Mouse (Mus musculus): ENCODE data around the gene Gm2042. TPM values are rescaled to one million over a fixed set of nuclear protein-coding genes. Genes with fewer than 3 reads are reported as not detected.
"Not testable (repeated sequence)": the region's sequence is repeated elsewhere in the genome, so short reads cannot be mapped to it uniquely, and the experiment has no call there.

Gene Gm2042
- not detected for total RNA-seq (2021)
- long read RNA-seq = 0 reads

DNA sequence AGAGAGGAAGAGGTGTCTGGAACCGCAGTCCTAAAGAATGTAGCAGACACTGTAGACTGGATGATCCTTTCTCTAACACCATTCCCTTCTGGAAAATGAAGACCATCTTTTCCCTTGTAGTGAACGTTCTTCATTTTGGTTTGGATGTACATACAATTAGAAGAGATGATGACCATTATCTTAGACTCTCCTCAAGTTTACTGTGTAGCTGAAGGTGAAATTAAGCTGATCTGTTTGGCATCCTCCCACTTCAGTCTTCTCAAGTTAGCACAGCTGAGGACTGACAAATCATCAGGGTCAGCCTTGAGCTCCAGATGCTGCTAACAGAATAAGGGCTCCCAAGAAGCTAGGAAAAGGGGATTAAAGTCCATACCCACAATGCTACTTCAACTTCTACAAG is at the start of gene Gm2042:
Gene Gm2042 (plus strand): TSS at position 301 of the 400 bp plus-strand sequence.
- not testable (repeated sequence) for DNase-seq (ENCODE audit: low spot score in 2 of 2)

DNA sequence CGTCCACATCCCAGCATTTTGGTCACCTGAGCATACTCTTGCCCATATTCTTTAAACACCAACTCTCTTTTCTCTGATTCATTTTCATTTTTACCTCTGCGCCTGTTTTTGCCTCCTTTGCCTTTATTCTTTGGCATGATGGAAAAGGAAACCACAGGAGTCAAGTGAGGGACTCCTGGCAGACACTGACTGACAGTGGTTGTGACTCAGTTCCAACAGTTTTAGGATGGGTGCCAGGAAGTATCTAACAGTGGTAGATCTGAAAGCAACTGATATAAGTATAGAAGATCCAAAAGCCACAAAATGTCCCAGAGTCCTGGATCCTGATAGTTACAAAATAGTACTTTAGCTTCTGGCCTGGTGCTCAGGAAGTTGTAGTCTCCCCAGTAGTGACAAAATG is 34.2 kb upstream of the Gm2042 start, which contains the start of gene Gm2035:
Gene Gm2035 (minus strand): TSS at position 137 of the 400 bp plus-strand sequence.
- DNase-seq (ENCODE audit: low spot score in 2 of 2) = not testable (repeated sequence)

DNA sequence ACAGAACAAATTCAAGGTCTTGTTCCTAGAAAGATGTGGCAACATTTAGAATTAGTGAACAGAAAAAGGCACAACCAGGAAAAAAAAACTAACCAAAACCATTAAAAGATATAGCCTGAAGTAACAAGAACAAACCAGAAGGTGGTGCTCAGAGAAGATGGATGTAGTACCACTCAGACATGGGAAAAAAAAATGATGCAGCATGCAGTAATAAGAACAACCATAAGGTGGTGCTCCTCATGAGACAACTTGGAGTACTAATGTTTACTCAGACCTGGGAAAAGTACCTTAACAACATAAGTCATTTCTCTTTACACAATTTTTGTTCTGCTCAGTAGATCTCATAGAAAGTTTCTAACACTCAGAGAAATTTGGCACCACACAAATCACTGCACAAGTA is 30.1 kb downstream of the Gm2042 start:
- not testable (repeated sequence) for DNase-seq (ENCODE audit: low spot score in 2 of 2)

DNA sequence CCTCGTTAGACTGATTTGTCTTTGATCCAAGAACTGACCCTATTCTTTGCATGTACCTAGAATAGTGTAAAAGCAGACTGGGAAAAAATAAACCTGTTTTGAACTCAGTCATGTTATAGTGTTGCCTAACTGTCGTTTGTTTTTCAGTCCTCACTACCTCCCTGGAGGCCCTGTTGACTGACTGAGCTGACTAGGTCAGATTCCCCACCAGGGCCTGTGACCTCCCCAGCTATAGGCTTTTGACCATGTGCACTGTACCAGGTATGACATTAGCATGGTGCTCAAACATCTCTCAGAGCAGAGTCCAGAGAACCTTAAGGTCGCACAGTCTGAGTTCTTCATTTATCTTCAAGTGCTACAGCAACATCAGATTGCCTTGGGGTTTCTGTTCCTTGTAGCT is 50.2 kb downstream of the Gm2042 start:
- DNase-seq (ENCODE audit: low spot score in 2 of 2) = not testable (repeated sequence)

Other genes starting within 250 kb of the Gm2042 start
- not detected for gene Gm21319, start 178.3 kb upstream of the Gm2042 start, total RNA-seq (2021)
- not detected for gene Gm21936, start 158.6 kb upstream of the Gm2042 start, total RNA-seq (2021)
- gene BB287469, start 137.5 kb upstream of the Gm2042 start, total RNA-seq (2021) = not detected
- gene Gm2001, start 111.7 kb upstream of the Gm2042 start, total RNA-seq (2021) = not detected
- not detected for gene Gm2016, start 80.0 kb upstream of the Gm2042 start, total RNA-seq (2021)
- gene Gm2022, start 58.7 kb upstream of the Gm2042 start, total RNA-seq (2021) = not detected
- gene Gm2035, start 34.2 kb upstream of the Gm2042 start, total RNA-seq (2021) = not detected
- not detected for gene Gm2075, start 57.8 kb downstream of the Gm2042 start, total RNA-seq (2021)
- not detected for gene Gm6803, start 64.7 kb downstream of the Gm2042 start, total RNA-seq (2021)
- gene Gm2056, start 72.9 kb downstream of the Gm2042 start, total RNA-seq (2021) = not detected
- not detected for gene Gm16368, start 129.6 kb downstream of the Gm2042 start, total RNA-seq (2021)
- not detected for gene Gm10436, start 228.0 kb downstream of the Gm2042 start, total RNA-seq (2021)